Mouse (Mus musculus) right cerebral cortex, adult 2 months (tissue): ENCODE measurements around the gene Ccdc148.

Source experiments
- DNase-seq, 2 experiments: peaks; one replicate each; pipeline ENCODE4 v3.0.0; 2021 to 2022; ENCODE audit warnings: low spot score in 2 of 2

Gene Ccdc148

GRCm38 (mm10) chr2:58786681-58787080 is 373.8 kb downstream of the Ccdc148 start:
- no peak for DNase-seq

- DNase-seq, result no peak
These were observed 374.3 kb downstream of the Ccdc148 start for GRCm38 (mm10) chr2:58786177-58786576.

- DNase-seq, result no peak
These were observed 377.0 kb downstream of the Ccdc148 start for GRCm38 (mm10) chr2:58783526-58783925.

- DNase-seq, result no peak
These were observed 381.4 kb downstream of the Ccdc148 start for GRCm38 (mm10) chr2:58778986-58779495.

- peak in 1 of 2 experiments; percentile 13 for DNase-seq
These were observed 386.6 kb downstream of the Ccdc148 start for GRCm38 (mm10) chr2:58773833-58774232.
